Mouse (Mus musculus): Measurements from ENCODE around the gene Zfp983.
"Not testable (repeated sequence)": the region's sequence is repeated elsewhere in the genome, so short reads cannot be mapped to it uniquely, and the experiment has no call there.

DNA sequence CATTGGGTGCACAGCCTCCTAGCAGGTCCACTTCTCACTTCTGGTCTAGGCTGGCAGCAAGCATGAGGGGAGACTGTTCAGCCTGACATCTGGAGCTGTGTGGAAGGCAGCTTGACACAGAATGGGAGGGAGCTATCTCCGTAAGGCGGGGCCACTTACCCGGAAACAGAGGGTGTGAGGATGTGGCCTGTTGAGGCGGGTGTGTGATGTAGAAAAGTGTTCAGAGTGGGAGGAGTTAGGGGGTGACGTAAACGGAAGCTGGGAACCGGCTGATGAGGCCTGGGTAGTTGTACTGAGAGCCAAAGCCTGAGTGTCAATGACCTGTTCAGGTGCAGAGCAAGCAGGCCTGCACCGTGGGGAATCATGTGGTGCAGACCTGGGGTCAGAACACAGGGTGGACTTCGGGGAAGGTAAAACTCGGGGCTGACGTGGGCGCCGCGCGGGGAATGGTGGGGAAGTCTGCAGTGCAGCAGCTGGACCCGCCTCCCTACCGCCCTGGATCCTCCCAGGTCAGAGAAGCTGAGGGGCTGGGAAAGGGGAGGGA lies at the start of gene Zfp983:
- TF ChIP-seq CTCF (IDR thresholded peaks at IDR 0.05; ENCODE audit: low read depth, low read length); POLR2A (IDR thresholded peaks at IDR 0.05; ENCODE audit: extremely low read depth, insufficient read depth, low read length): not testable (repeated sequence)

All from liver, adult 2 months (tissue).